Mouse (Mus musculus): Measurements from ENCODE around the gene Nme7.

GRCm38 (mm10) chr1:164353443-164353842 is 49.5 kb downstream of the Nme7 start:
- TF ChIP-seq CTCF (IDR thresholded peaks at IDR 0.05; ENCODE audit: borderline replicate concordance, insufficient read depth, low read depth, low read length): no peak
- TF ChIP-seq POLR2A (IDR thresholded peaks at IDR 0.05; ENCODE audit: borderline replicate concordance, insufficient read depth, low read length): no peak
